Mouse (Mus musculus) B cell, adult 62 days (primary cell): ENCODE measurements around the gene Ripk1. TPM values are rescaled to one million over a fixed set of nuclear protein-coding genes. Genes with fewer than 3 reads are reported as not detected.

ENCODE experiments used
- total RNA-seq: library from RNA; stranded (reverse); gene quantifications from 4 replicates; pipeline ENCODE4 v1.2.4, GENCODE M21; 2023

Gene Ripk1
- 44.4 to 46.7 TPM (median 45.7 TPM) in 4 replicates for total RNA-seq

DNA sequence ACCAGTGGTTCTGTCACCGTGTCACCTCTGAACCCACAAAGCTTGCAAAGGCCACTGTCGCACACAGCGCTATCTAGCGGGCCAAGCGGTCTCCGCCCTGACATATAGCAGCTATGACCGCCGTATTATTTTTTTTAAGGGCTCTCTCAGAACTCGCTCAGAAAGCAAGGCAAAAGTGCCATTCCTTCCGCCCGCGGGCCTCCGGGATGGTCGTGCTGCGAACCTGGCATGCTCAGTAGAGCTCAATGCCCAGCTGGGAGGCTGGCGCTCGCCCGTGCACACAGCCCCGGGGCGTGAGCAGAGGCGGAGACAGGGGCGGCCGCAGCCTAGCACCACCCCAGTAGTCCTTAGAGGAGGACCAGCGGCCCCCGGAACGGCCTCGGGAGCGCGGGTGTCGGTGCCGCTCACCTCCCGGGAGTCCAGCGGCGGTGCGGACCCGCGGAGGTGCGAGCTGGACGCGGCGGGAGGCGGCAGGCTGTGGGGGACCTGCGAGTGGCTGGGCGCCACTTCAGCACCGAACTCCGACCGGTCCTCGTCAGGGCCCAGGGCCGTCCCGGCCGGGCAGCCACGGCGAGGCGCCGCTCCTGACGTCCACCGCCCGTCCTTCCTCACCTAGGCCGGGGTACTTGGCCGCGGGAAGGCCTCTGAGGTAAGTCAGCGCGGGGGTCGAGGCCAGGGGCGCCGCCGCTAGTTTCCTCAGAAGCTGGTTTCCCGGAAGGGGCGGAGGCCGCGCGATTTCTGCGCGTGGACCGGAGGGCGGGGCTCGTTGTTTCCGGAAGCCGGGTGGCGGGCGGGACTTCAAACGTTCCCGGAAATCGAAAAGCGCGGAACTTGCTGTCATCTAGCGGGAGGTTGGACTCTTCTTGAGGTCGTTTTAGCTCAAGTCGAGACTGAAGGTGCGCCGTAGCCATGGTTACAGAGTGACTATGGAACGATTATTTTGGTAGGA is at the start of gene Ripk1, which contains the start of gene Serpinb6a:
Ripk1 (plus strand) TSS at position 306 of the 949 bp plus-strand sequence.
Serpinb6a (minus strand) TSS at position 737 of the 949 bp plus-strand sequence.

DNA sequence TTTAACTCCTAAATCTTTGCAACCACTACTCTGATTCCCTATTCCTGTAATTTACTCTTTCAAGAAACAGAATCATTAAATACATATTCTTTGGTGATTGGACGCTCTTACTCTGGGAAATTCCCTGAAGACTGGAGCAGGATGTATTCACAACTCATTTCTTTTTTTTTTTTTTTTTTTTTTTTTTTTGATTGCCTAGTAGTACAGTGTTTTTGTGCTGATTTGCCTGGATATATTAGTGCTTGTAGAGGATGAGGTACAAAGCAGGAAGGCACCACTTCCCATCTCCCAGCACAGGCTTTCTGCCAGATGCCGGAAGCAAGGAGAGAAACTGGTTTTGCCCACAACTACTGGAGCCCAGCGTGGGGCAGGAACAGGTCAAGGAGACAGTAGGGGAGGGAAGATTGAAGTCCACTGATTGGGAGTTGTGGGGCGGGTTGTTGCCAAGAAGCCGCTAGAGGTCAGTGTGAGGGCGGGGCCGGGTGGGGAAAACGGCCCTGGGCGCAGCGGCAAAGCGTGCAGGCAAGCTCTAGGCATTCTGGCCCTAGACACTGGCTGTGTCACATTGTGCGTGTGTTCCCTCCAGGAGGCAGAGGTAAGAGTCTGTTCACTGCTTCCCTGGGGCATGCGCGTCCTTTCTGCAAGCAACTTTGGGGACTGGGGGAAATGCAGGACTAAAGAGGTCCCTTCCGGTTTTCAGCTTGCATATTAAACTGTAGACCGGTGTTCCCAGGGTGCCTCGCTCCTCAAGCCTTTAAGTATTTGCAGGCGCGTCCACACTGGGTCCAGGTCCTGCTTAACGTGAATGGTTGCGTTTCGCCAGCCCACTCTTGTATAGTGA is 37.7 kb upstream of the Ripk1 start, which contains the start of gene Nqo2:
Nqo2 (plus strand) TSS at position 482 of the 841 bp plus-strand sequence.

DNA sequence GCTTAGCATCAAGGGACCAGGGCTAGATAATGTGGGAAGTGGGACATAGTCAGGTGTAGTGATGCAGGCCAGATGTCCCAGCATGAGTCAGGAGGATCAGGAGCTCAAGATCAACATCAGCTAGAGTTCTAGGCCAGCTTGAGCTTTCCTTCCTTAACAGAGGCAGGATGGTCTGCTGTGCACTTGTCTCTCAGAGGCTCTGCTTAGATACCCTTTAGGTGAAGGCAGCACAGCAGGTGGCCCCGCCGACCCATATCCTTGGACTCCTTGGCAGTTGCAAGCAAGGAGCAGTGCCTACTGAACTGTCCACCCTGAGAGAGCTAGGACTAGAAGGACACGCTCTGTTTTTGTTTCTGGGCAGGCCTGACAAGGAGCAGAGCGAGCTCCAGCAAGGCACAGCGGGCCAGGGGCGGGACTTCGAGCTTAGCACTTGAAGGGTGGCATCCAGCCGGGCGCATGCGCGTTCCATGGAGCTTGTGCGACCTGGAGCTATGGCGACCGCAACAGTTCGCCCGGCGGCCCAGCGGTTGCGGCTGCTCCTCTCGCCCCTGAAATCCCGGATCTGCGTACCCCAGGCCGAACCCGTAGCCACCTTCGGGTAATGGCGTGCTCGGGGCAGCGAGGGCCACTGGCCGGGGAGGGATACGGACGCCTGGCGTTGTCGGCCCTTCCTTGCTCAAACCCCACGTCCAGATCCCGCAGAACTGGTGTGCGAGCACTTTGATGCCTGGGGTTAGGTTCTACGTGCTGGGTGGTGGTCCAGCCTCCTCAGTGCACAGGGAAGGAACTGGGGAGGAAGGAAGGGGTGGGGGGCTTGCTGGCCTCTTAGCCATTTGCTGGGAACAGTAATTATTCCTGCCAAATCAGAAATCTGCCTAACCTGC is 35.3 kb downstream of the Ripk1 start, which contains the start of gene Bphl:
Bphl (plus strand) TSS at position 426 of the 884 bp plus-strand sequence.

DNA sequence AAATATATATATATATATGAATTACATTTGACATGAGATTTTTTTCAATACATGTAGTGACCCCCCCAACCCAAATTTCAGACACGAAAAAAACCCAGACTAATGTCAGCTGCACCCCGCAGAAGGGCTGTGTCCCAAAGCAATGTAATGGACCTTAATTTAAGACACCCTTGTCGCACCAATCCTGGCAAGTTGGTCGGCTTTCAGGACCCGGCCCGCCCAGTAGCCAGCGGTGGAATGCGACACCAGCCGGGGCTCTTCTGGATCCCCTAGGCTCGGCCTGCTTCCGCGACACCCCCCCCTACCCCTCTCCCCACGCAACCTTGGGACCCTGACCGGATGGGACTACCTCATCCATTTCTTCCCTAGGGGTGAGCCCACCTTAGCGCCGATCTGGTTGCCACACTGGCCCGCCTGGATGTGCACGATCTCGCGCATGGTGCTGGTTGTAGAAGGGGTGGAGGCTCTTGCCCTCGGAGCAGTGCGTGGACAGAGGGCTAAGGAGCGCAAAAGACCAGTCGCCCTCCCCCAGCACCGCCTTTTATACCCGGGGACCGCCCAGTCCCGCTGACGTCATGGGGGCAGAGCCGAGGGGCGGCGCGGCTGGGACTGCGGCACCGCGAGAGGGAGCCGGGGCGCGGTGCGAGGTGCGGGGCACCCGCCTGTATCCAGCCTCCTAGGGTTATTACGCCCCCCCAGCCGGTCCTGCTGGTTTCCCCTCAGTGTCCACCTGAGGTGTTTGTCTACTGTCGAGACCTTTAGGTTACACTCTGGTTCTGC is 75.5 kb downstream of the Ripk1 start, which contains the start of gene Tubb2a:
Tubb2a (minus strand) TSS at position 516 of the 780 bp plus-strand sequence.

Other genes with a start within 250 kb of the Ripk1 start
- not detected in 4 replicates for gene Serpinb6e, start 159.0 kb upstream of the Ripk1 start, total RNA-seq
- not detected in 4 replicates for gene Serpinb6c, start 96.7 kb upstream of the Ripk1 start, total RNA-seq
- gene Nqo2, start 37.7 kb upstream of the Ripk1 start, total RNA-seq: 1.6 to 4.4 TPM (median 2.7 TPM) in 4 replicates
- 12.6 to 15.5 TPM (median 12.9 TPM) in 4 replicates for gene Serpinb6a, start 431 bp downstream of the Ripk1 start, total RNA-seq
- 8.4 to 15.2 TPM (median 14.4 TPM) in 4 replicates for gene Bphl, start 35.2 kb downstream of the Ripk1 start, total RNA-seq
- gene Tubb2a, start 75.6 kb downstream of the Ripk1 start, total RNA-seq: 11.8 to 16.2 TPM (median 14.6 TPM) in 4 replicates
- gene Tubb2b, start 128.1 kb downstream of the Ripk1 start, total RNA-seq: 3.0 to 4.3 TPM (median 3.4 TPM) in 4 replicates
- 32.0 to 42.3 TPM (median 40.4 TPM) in 4 replicates for gene Psmg4, start 160.6 kb downstream of the Ripk1 start, total RNA-seq